Mouse (Mus musculus) limb, embryonic 10.5 days (tissue): ENCODE measurements around the gene Sapcd2. TPM values are rescaled to one million over a fixed set of nuclear protein-coding genes. Genes with fewer than 3 reads are reported as not detected.

Experiments used
- DNase-seq: peaks from one replicate; pipeline ENCODE4 v3.0.0-alpha.2; 2017; ENCODE audit warnings: low spot score
- H3K27ac ChIP-seq: fragments of 300-500 bp; sonication (generic); 2 replicates; pipeline ENCODE4 v1.5.1; 2016; ENCODE audit warnings: mild to moderate bottlenecking
- H3K27me3 ChIP-seq: fragments of 300-500 bp; sonication (generic); 2 replicates; pipeline ENCODE4 v1.6.1; 2016; ENCODE audit warnings: low read depth, mild to moderate bottlenecking; ENCODE audit not compliant: poor library complexity, severe bottlenecking
- H3K36me3 ChIP-seq: fragments of 300-500 bp; sonication (generic); 2 replicates; pipeline ENCODE4 v1.6.1; 2016; ENCODE audit warnings: mild to moderate bottlenecking, moderate library complexity
- H3K4me1 ChIP-seq: fragments of 300-500 bp; sonication (generic); 2 replicates; pipeline ENCODE4 v1.6.1; 2016
- H3K4me3 ChIP-seq: fragments of 300-500 bp; sonication (generic); 2 replicates; pipeline ENCODE4 v1.5.1; 2016; ENCODE audit warnings: mild to moderate bottlenecking, moderate library complexity
- H3K9me3 ChIP-seq: fragments of 300-500 bp; sonication (generic); replicated peaks from 2 replicates; pipeline ENCODE4 v1.6.1; 2016; ENCODE audit warnings: mild to moderate bottlenecking
- WGBS: fragments of 180-500 bp; shearing (Covaris S2); methylation state at CpG from one replicate; pipeline ENCODE4 v1.1.7; 2016; 5-methylcytosine and 5-hydroxymethylcytosine counted together
- polyA plus RNA-seq: library from polyadenylated mRNA; unstranded; fragments of >200 nt; fragmentation: Nextera tagmentation; extraction: Ambion mirVana; gene quantifications from 2 replicates; pipeline ENCODE4 v1.2.1, GENCODE M21; 2016

Gene Sapcd2
- polyA plus RNA-seq: 88.3 and 88.7 TPM in 2 replicates

- Histone ChIP-seq H3K4me1 (peaks cover 31% of the 10 kb centered on the region), H3K9me3 (no peaks in the 10 kb centered on the region), H3K4me3 (peak within 1 kb of the TSS; percentile 78), H3K36me3 (peaks cover 26% of the 10 kb centered on the region), H3K27ac (peak within 1 kb of the TSS; percentile 92), H3K27me3 (no peaks in the 10 kb centered on the region)
- peak; percentile 89 for DNase-seq
- under 1% methylated on average over 65 of the region's 65 CpGs for WGBS
Measured at GRCm38 (mm10) chr2:25371764-25372643, at the start of gene Sapcd2. Gene Sapcd2 (plus strand): TSS chr2:25372321.

- Histone ChIP-seq H3K9me3 (no peaks in the 10 kb centered on the region), H3K27ac (no peak overlapping the region), H3K27me3 (peaks cover 2% of the 10 kb centered on the region; the same call in 1 of the 2 replicates), H3K36me3 (no peaks in the 10 kb centered on the region), H3K4me3 (no peak overlapping the region), H3K4me1 (no peaks in the 10 kb centered on the region; the same call in 1 of the 2 replicates)
- 76% methylated on average over 2 of the region's 2 CpGs for WGBS
- no peak for DNase-seq
Measured at GRCm38 (mm10) chr2:25326036-25326435, 46.1 kb upstream of the Sapcd2 start.

- Histone ChIP-seq H3K36me3 (no peaks in the 10 kb centered on the region), H3K27ac (no peak overlapping the region), H3K9me3 (no peaks in the 10 kb centered on the region), H3K27me3 (no peaks in the 10 kb centered on the region), H3K4me3 (no peak overlapping the region), H3K4me1 (peaks cover 13% of the 10 kb centered on the region)
- no peak for DNase-seq
- 38% methylated on average over 7 of the region's 7 CpGs for WGBS
Measured at GRCm38 (mm10) chr2:25328440-25328839, 43.7 kb upstream of the Sapcd2 start.

GRCm38 (mm10) chr2:25331470-25331869 is 40.7 kb upstream of the Sapcd2 start:
- peaks cover 30% of the 10 kb centered on the region for H3K36me3 ChIP-seq
- DNase-seq: no peak
- H3K4me1 ChIP-seq: peaks cover 22% of the 10 kb centered on the region
- no peaks in the 10 kb centered on the region for H3K27me3 ChIP-seq
- H3K4me3 ChIP-seq: peak overlapping the region; percentile 91
- WGBS: 62% methylated on average over 9 of the region's 9 CpGs
- peak overlapping the region; percentile 95; the same call in 1 of the 2 replicates for H3K27ac ChIP-seq
- no peaks in the 10 kb centered on the region for H3K9me3 ChIP-seq

- H3K9me3 ChIP-seq: no peaks in the 10 kb centered on the region
- under 1% methylated on average over 78 of the region's 78 CpGs for WGBS
- H3K27me3 ChIP-seq: no peaks in the 10 kb centered on the region
- H3K4me1 ChIP-seq: peaks cover 22% of the 10 kb centered on the region
- peaks cover 40% of the 10 kb centered on the region for H3K36me3 ChIP-seq
- DNase-seq: peak; percentile 100
- H3K4me3 ChIP-seq: peak within 1 kb of the TSS; percentile 91
- H3K27ac ChIP-seq: peak within 1 kb of the TSS; percentile 95
Measured at GRCm38 (mm10) chr2:25332286-25333160, 39.6 kb upstream of the Sapcd2 start, which contains the start of gene Man1b1. Gene Man1b1 (plus strand): TSS chr2:25332338.

GRCm38 (mm10) chr2:25333569-25333968 is 38.6 kb upstream of the Sapcd2 start:
- WGBS: 77% methylated on average over 2 of the region's 2 CpGs
- H3K27ac ChIP-seq: no peak overlapping the region
- H3K27me3 ChIP-seq: no peaks in the 10 kb centered on the region
- H3K4me3 ChIP-seq: peak overlapping the region; percentile 91
- H3K36me3 ChIP-seq: peaks cover 51% of the 10 kb centered on the region
- no peak for DNase-seq
- H3K9me3 ChIP-seq: no peaks in the 10 kb centered on the region
- peaks cover 22% of the 10 kb centered on the region for H3K4me1 ChIP-seq

GRCm38 (mm10) chr2:25338303-25338702 is 33.8 kb upstream of the Sapcd2 start:
- no peak for DNase-seq
- 91% methylated on average over 6 of the region's 6 CpGs for WGBS
- H3K27ac ChIP-seq: no peak overlapping the region
- H3K27me3 ChIP-seq: no peaks in the 10 kb centered on the region
- H3K36me3 ChIP-seq: peaks cover 92% of the 10 kb centered on the region
- H3K4me3 ChIP-seq: no peak overlapping the region
- H3K9me3 ChIP-seq: no peaks in the 10 kb centered on the region
- peaks cover 10% of the 10 kb centered on the region for H3K4me1 ChIP-seq

- no peaks in the 10 kb centered on the region for H3K4me1 ChIP-seq
- no peak overlapping the region for H3K4me3 ChIP-seq
- no peaks in the 10 kb centered on the region for H3K27me3 ChIP-seq
- H3K27ac ChIP-seq: no peak overlapping the region
- WGBS: 91% methylated on average over 7 of the region's 7 CpGs
- H3K9me3 ChIP-seq: no peaks in the 10 kb centered on the region
- H3K36me3 ChIP-seq: peaks cover 99% of the 10 kb centered on the region
- DNase-seq: no peak
Measured at GRCm38 (mm10) chr2:25348162-25348561, 24.0 kb upstream of the Sapcd2 start.

- Histone ChIP-seq H3K9me3 (no peaks in the 10 kb centered on the region), H3K4me3 (no peak overlapping the region), H3K4me1 (no peaks in the 10 kb centered on the region), H3K36me3 (peaks cover 98% of the 10 kb centered on the region), H3K27me3 (no peaks in the 10 kb centered on the region), H3K27ac (no peak overlapping the region)
- DNase-seq: no peak
- 96% methylated on average over 4 of the region's 4 CpGs for WGBS
Measured at GRCm38 (mm10) chr2:25349499-25349898, 22.6 kb upstream of the Sapcd2 start.

GRCm38 (mm10) chr2:25350701-25351100 is 21.4 kb upstream of the Sapcd2 start:
- no peaks in the 10 kb centered on the region for H3K27me3 ChIP-seq
- peaks cover 86% of the 10 kb centered on the region for H3K36me3 ChIP-seq
- 94% methylated on average over 3 of the region's 3 CpGs for WGBS
- no peak overlapping the region for H3K4me3 ChIP-seq
- H3K27ac ChIP-seq: no peak overlapping the region
- DNase-seq: no peak
- peaks cover 11% of the 10 kb centered on the region for H3K4me1 ChIP-seq
- H3K9me3 ChIP-seq: no peaks in the 10 kb centered on the region

- peaks cover 52% of the 10 kb centered on the region for H3K36me3 ChIP-seq
- peaks cover 25% of the 10 kb centered on the region for H3K4me1 ChIP-seq
- H3K4me3 ChIP-seq: no peak overlapping the region
- H3K27ac ChIP-seq: no peak overlapping the region
- no peaks in the 10 kb centered on the region for H3K27me3 ChIP-seq
- no peak for DNase-seq
- no peaks in the 10 kb centered on the region for H3K9me3 ChIP-seq
- 86% methylated on average over 6 of the region's 6 CpGs for WGBS
Measured at GRCm38 (mm10) chr2:25354211-25354610, 17.9 kb upstream of the Sapcd2 start.

- 0 out of 2 replicates have a peak overlapping the region, but pooled peaks have one; percentile 66 for H3K27ac ChIP-seq
- 39% methylated on average over 18 of the region's 18 CpGs for WGBS
- no peaks in the 10 kb centered on the region for H3K27me3 ChIP-seq
- peak overlapping the region; percentile 62 for H3K4me3 ChIP-seq
- no peak for DNase-seq
- H3K4me1 ChIP-seq: peaks cover 25% of the 10 kb centered on the region
- no peaks in the 10 kb centered on the region for H3K9me3 ChIP-seq
- peaks cover 39% of the 10 kb centered on the region for H3K36me3 ChIP-seq
Measured at GRCm38 (mm10) chr2:25355419-25356066, 16.6 kb upstream of the Sapcd2 start.
